Mouse (Mus musculus): ENCODE measurements around the gene Guca1b. TPM values are rescaled to one million over a fixed set of nuclear protein-coding genes. Genes with fewer than 3 reads are reported as not detected.

The Guca1b gene
- polyA plus RNA-seq, 1 experiment, result not detected

DNA sequence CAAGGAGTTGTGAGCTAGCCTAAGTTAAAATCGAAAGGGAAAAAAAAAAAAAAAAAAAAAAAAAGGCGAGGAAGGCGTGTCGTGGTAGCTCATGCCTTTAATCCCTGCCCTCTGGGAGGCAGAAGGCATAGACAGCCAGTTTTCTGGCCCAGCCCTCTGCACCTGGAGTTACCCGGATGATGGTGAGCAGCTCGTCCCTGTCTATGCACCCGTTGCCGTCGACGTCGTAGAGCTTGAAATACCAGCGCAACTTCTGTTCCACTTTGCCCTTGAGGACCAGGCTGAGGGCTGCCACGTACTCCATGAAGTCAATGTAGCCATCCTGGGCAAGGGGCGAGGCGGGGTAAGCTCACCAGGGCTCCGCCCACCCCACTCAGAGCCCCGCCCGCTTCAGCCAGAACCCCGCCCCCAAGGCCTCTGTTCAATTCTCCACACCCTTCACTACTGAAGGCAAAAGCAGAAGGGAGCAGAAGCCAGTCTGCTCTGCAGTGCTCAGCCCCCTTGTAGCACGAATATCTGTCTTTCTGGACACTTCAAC lies 10.3 kb downstream of the Guca1b start:
- TF ChIP-seq GATA1 (IDR thresholded peaks at IDR 0.05; ENCODE audit: low read length), result no peak

DNA sequence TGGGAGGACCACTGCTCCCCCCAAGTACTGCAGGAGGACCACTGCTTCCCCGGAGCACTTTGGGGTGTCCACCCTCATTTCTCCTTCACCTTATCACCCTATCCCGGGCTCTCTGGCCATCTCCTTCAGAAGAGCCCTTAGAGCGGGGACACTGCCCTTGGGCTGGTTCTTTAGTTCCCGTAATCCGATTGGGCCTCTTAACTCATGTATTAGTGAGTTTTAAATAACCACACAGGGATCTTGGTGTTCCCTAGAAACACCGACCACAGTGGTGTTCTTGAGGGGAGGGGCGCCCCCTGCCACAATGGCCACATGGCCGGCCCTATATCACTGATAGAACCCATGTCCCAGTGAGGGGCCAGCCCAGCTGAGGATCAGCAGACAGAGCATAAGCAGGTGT lies 13.9 kb downstream of the Guca1b start:
- TF ChIP-seq GATA1 (IDR thresholded peaks at IDR 0.05; ENCODE audit: low read length), result no peak

DNA sequence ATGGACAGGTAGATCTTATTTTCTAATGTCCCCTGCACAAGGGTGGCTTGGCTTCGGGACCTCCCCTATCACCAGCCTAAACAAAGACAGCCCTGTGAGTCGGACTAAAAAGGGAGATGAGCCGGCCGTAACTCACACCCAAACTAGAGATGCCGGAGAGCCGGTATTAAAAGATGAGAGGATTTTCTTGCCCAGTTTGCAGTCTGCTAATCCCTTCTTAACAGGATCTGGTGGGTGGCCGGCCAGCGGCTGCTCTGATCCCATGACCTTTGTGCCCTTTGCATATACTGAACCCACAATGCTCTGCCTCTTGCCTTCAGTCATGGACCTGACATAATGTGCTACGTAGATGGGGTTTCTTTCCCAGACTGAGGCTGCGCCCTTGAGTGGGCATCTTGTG lies 15.3 kb downstream of the Guca1b start, which contains the start of gene Guca1a:
Gene Guca1a (minus strand): TSS at position 134 of the 400 bp plus-strand sequence.
- TF ChIP-seq GATA1 (IDR thresholded peaks at IDR 0.05; ENCODE audit: low read length), result no peak

DNA sequence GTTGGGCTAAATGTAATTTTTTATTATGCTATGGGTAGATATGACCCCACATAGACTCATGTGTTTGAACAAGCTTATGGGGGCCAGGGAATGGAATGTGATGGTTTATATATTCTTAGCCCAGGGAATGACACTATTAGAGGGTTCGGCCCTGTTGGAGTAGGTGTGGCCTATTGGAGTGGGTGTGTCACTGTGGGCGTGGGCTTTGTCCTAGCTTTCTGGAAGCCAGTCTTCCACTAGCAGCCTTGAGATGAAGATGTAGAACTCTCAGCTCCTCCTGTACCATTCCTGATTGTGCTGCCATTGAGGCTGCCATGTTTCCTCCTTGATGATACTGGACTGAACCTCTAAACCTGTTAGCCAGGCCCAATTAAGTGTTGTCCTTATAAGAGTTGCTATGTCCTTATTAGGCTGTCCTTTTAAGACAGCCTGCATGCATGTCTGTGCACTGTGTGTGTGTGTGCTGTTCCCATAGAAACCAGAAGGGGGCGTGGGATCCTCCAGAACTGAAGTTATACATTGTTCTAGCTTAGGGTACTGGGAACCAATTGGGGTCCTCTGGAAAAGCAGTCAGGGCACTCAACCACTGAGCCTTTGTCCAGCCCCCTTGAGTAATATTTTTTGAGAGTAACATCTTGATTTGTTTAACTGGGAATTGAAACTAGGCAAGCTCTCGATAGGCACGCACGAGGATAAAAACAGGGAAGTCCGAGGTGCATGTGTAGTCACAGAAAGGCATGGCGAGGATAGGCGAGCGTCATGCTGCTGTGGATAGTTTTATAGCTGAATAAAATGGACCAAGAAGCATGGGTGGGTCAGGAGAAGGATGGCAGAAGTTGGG lies 22.7 kb downstream of the Guca1b start:
- TF ChIP-seq GATA1 (IDR thresholded peaks at IDR 0.05; ENCODE audit: low read length), result no peak

DNA sequence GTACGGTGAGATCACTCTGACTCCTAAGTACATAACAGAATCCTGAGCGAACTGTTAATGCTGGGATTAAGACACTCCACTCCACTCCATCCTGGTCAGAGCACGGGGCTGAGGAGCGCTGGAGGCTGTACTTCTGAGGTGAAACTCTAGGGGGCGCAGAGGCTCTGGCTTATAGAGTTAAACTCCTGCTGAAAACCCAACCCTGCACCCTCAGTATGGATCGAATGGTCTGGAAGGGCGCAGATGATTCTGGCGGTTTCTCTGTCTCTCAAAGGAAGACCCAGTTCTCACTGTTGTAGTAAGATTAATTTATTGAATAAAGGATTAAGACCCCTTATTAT lies 23.3 kb downstream of the Guca1b start:
- no peak for TF ChIP-seq GATA1 (IDR thresholded peaks at IDR 0.05; ENCODE audit: low read length)

DNA sequence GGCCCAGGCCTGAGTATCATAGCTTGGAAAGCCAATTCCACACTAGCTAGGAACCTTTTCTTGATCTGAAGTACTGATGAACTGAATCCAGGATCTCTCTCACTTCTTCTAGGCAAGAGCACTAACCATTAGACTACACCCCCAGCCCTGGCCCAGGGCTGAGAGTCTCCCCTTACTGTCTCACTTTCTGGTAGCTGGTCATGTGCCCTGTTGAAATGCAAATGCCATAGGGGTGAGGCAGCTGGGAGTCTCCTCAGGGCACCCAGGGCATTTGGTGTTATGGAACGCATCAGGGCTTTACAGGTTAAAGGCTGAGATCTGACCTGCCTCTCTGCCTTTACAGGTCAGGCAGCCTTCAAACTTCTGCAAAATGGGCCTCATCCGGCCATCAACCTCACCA lies 35.0 kb downstream of the Guca1b start:
- no peak for TF ChIP-seq GATA1 (IDR thresholded peaks at IDR 0.05; ENCODE audit: low read length)

DNA sequence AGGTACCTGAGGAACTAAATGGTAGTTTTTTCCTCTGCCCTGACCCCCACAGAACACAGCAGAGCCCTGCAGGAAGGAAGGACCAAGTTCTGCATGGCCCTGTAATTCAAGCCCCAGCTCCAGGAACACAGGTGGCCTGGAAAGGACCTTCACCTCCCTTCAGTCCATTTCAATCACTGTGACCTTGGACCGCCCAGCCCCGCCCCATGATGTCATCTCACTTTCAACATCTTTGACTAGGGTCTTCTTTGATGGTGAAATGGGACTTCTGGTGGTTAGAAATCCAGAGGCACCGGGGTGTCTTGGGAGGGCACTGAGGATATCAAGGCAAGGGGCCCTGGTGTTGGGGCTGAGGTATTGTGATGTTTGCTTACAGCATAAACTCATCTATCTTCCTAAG lies 36.4 kb downstream of the Guca1b start:
- no peak for TF ChIP-seq GATA1 (IDR thresholded peaks at IDR 0.05; ENCODE audit: low read length)

DNA sequence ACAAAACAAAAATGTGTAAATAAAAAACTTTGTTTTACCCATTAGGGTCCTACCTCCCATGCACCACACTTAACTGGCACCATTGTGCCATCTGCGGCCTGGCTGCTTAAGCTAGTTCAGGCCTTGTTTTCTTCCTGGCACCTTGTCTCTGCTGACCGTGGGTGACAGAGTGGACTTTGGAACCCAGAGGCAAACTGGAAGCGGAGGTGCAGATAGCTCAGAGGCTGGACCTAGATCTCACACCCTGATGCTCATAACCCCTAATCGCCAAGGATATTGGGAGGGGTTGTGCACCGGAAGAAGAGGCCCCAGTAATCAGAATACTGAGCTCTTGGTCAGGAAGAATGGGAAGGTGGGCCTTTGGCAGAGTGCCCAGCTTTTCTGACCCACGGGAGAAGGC lies 39.0 kb downstream of the Guca1b start:
- TF ChIP-seq GATA1 (IDR thresholded peaks at IDR 0.05; ENCODE audit: low read length), result no peak

DNA sequence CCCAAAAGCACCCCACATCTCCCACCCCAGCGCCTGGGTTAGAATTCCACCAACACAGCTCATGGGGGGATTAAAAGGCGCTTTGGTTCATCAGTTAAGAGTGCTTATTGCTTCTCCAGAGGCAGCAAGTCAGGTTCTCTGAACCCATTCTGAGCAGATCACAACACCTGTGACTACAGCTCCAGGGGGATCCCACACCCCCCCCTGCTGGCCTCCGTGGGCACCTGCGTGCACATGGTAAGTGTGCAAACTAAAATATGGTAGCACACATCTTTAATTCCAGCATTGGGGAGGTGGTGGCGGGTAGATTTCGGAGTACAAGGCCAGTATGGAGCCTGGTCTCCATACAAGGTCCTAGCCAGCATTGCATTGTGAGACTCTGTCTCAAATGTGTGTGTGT lies 42.1 kb downstream of the Guca1b start:
- no peak for TF ChIP-seq GATA1 (IDR thresholded peaks at IDR 0.05; ENCODE audit: low read length)

DNA sequence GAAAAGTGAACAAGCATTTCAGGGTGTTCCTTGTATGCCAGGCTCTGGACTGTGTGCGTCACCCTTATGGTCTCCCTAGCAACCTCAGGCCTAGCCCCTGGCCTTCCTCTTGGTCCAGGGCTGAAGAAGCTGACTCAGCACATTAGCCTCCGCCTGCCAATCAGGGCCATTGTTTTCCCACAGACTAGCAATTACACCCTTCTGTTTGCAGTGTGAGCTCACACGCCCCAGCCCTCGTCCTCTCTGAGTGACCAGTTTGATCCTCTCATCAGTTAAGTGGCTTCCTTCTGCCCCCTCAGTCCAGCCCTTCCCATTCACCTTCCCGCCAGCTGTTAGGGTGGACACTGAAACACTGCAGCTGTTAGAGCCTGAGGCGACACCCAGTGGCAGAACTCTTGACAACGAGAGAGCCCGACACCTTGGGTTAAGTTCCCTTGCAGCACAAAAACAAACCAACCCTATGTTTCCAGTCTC lies 43.7 kb downstream of the Guca1b start:
- no peak for TF ChIP-seq GATA1 (IDR thresholded peaks at IDR 0.05; ENCODE audit: low read length)

DNA sequence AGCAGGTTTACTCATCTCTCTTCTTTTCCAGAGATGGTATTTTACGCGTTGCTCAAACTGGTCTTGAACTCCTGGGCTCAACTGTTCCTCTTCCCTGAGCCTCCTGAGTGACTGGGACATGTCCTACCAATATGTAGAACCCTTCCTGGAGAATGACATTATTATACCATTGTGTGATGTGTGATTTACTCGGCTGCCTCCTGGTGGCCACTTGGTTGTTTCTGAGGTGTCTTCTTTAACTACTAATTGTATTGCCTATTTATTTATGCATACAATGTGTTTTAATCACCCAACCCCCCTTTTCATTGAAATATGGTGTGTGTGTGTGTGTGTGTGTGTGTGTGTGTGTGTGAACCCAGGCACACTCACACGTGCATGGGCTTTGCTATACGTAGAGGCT lies 45.6 kb downstream of the Guca1b start:
- TF ChIP-seq GATA1 (IDR thresholded peaks at IDR 0.05; ENCODE audit: low read length), result no peak

DNA sequence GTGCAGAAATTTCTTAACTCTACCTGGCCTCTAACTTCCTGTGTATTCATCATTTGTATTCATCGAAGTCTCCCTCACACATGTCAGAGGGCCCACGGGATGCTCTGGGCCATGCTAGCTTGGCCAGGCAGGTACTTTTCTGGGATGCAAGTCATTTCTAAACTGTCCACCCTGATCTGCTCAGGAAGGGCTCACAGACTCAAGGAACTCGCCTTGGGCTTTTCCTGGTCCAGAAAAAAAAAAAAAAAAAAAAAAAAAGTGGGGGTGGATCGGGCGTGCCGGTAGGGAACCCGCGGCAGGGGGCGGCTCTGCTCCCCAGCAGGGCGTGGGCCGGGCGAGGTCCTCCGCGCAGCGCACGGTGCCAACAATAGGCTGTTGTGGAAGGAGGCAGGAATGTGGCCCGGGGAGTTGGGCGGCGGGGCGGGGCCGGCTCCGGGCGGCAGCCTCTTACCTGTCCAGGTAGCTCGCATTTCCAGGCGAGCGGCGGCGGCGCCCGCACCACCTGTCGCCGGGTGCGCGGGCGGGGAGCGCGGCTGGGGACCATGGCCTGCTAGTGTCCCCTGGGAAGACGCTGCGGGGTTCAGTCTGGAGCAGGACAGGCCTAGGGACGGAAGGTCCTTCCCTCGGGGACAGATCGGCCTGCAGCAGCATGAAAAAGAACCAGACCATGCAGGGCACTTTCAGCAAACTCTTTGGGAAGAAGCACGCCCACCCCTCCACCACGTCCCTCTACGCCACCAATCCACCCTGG lies 51.1 kb downstream of the Guca1b start, which contains the start of gene AI661453:
Gene AI661453 (plus strand): TSS at position 460 of the 751 bp plus-strand sequence.
- no peak for TF ChIP-seq GATA1 (IDR thresholded peaks at IDR 0.05; ENCODE audit: low read length)

DNA sequence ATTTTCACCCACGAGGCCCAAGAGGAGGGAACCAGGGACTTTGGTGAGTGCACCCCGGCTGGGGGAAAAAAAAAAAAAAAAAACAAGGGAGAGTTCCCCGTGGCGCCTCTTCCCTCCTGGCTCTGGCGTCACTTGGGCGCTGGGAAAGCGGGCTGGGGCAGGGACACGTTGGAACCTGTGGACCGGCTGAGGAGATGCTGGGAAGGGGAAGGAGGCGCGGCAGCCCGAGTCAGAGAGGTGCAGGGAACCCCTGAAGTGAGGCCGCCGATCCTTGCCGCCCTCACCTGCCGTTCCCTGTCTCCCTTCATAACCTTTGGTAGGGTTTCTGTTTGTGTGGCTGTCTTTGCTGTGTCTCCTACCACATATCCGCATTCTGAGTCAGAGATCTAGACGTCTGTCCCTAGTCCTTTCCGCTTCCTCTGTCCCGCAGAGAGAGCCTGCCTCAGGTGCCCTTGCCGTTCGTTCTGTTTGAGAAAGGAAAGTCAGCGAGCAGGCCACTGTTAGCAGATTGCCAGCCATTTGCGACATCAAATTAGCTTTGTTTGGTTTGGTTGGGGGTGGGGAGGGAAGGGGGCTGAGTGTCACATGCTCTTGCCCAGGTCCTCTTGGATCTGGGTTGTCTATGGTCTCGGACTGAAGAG lies 51.8 kb downstream of the Guca1b start, which contains the start of gene 1700001C19Rik:
Gene 1700001C19Rik (minus strand): TSS at position 470 of the 641 bp plus-strand sequence.
- TF ChIP-seq GATA1 (IDR thresholded peaks at IDR 0.05; ENCODE audit: low read length), result no peak

DNA sequence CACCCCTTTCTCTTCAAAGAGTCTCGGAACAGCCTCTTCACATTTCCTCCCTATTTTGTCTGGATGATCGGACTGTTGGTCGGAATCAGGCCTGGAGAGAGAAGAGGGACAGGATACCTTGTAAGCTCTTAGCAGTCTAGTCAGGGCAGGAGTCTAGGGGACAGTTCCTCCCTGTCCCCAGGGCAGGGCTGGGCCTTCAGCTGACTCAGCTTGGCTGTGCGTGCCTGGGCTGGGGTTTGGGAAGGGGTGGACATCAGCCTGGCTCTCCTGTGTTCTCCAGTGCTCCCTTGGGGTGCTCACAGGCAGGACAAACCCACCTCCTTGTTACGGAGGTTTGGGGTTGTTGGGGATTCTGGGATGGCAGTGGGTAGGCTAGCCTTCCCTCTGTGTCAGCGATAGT lies 53.4 kb downstream of the Guca1b start:
- no peak for TF ChIP-seq GATA1 (IDR thresholded peaks at IDR 0.05; ENCODE audit: low read length)

DNA sequence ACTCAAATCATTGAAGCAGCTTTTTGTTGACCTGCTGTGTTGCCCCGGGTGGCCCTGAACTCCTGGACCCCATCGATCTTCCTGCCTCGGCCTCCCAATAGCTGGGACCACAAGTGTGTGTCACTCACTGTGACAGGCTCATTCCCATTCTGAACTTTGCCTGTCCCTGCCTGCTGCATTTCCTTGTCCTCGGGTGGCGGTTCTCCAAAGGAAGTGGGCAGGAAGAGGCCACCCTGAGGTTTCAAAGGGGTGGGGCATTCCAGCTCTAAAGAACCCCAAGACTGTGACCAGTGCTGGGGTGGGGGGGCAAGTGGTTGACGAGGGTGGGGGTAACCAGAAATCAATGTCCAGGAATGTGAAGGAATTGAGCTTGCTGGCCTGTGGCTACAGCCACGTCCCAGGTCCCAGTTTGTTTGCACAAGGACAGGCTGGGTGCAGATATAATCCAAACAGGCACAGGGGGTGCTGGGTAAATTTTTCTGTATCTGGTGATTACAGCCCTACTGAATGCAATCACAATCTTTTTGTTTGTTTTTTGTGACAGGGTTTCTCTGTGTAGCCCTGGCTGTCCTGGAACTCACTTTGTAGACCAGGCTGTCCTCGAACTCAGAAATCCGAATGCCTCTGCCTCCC lies 54.3 kb downstream of the Guca1b start:
- no peak for TF ChIP-seq GATA1 (IDR thresholded peaks at IDR 0.05; ENCODE audit: low read length)
